Mouse (Mus musculus): ENCODE data around the gene Sgf29. TPM values are rescaled to one million over a fixed set of nuclear protein-coding genes. Genes with fewer than 3 reads are reported as not detected.

The Sgf29 gene
- polyA plus RNA-seq, 1 experiment from 2014 or later = 43.6 TPM

GRCm38 (mm10) chr7:126717566-126717965 is 68.5 kb downstream of the Sgf29 start:
- Histone ChIP-seq H3K4me3 (no peak overlapping the region), H3K9ac (no peak overlapping the region), H3K36me3 (no peaks in the 10 kb centered on the region), H3K9me3 (no peaks in the 10 kb centered on the region), H3K4me2 (replicated peaks) (no peak overlapping the region), H3K27me3 (no peaks in the 10 kb centered on the region), H3K4me1 (no peaks in the 10 kb centered on the region), H3K27ac (no peak overlapping the region)
- no peak for ATAC-seq (ENCODE audit: insufficient number of reproducible peaks, insufficient read depth, low FRiP score, low TSS enrichment)
- 93% methylated on average over 3 of the region's 3 CpGs for WGBS

GRCm38 (mm10) chr7:126718787-126719337 is 69.8 kb downstream of the Sgf29 start:
- WGBS = 95% methylated on average over 5 of the region's 5 CpGs
- Histone ChIP-seq H3K27ac (no peak overlapping the region), H3K4me2 (replicated peaks) (no peak overlapping the region), H3K36me3 (no peaks in the 10 kb centered on the region), H3K9ac (no peak overlapping the region), H3K4me1 (no peaks in the 10 kb centered on the region), H3K27me3 (no peaks in the 10 kb centered on the region), H3K4me3 (no peak overlapping the region), H3K9me3 (no peaks in the 10 kb centered on the region)
- ATAC-seq (ENCODE audit: insufficient number of reproducible peaks, insufficient read depth, low FRiP score, low TSS enrichment) = no peak

GRCm38 (mm10) chr7:126721635-126722034 is 72.5 kb downstream of the Sgf29 start:
- H3K9me3 ChIP-seq = no peaks in the 10 kb centered on the region
- no peak overlapping the region for H3K4me3 ChIP-seq
- no peak overlapping the region for H3K27ac ChIP-seq
- H3K27me3 ChIP-seq = no peaks in the 10 kb centered on the region
- ATAC-seq (ENCODE audit: insufficient number of reproducible peaks, insufficient read depth, low FRiP score, low TSS enrichment) = no peak
- WGBS = 88% methylated on average over 13 of the region's 13 CpGs
- H3K9ac ChIP-seq = no peak overlapping the region
- H3K36me3 ChIP-seq = no peaks in the 10 kb centered on the region
- no peaks in the 10 kb centered on the region for H3K4me1 ChIP-seq
- H3K4me2 ChIP-seq (replicated peaks) = no peak overlapping the region

Other genes with a start within 250 kb of the Sgf29 start
- not detected in 2 replicates for gene Cd19, start 234.4 kb upstream of the Sgf29 start, polyA plus RNA-seq (2016; fragmentation: Nextera tagmentation; extraction: Ambion mirVana)
- 35.3 and 36.7 TPM in 2 replicates for gene Rabep2, start 220.6 kb upstream of the Sgf29 start, polyA plus RNA-seq (2016; fragmentation: Nextera tagmentation; extraction: Ambion mirVana)
- 22.3 and 26.8 TPM in 2 replicates for gene Atp2a1, start 186.2 kb upstream of the Sgf29 start, polyA plus RNA-seq (2016; fragmentation: Nextera tagmentation; extraction: Ambion mirVana)
- gene Sh2b1, start 173.9 kb upstream of the Sgf29 start, polyA plus RNA-seq (2016; fragmentation: Nextera tagmentation; extraction: Ambion mirVana) = 60.2 and 62.6 TPM in 2 replicates
- 138 and 141 TPM in 2 replicates for gene Tufm, start 161.9 kb upstream of the Sgf29 start, polyA plus RNA-seq (2016; fragmentation: Nextera tagmentation; extraction: Ambion mirVana)
- gene Atxn2l, start 145.9 kb upstream of the Sgf29 start, polyA plus RNA-seq (2016; fragmentation: Nextera tagmentation; extraction: Ambion mirVana) = 62.9 and 64.0 TPM in 2 replicates
- gene Eif3c, start 82.9 kb upstream of the Sgf29 start, polyA plus RNA-seq (2016; fragmentation: Nextera tagmentation; extraction: Ambion mirVana) = 186 and 200 TPM in 2 replicates
- gene Apobr, start 64.4 kb upstream of the Sgf29 start, polyA plus RNA-seq (2016; fragmentation: Nextera tagmentation; extraction: Ambion mirVana) = 0.59 and 0.96 TPM in 2 replicates
- 33.3 and 34.4 TPM in 2 replicates for gene Cln3, start 63.5 kb upstream of the Sgf29 start, polyA plus RNA-seq (2016; fragmentation: Nextera tagmentation; extraction: Ambion mirVana)
- not detected in 2 replicates for gene Il27, start 54.4 kb upstream of the Sgf29 start, polyA plus RNA-seq (2016; fragmentation: Nextera tagmentation; extraction: Ambion mirVana)
- 4.3 and 5.6 TPM in 2 replicates for gene Nupr1, start 18.4 kb upstream of the Sgf29 start, polyA plus RNA-seq (2016; fragmentation: Nextera tagmentation; extraction: Ambion mirVana)
- 0.97 and 1.6 TPM in 2 replicates for gene Sult1a1, start 27.1 kb downstream of the Sgf29 start, polyA plus RNA-seq (2016; fragmentation: Nextera tagmentation; extraction: Ambion mirVana)
- 138 and 141 TPM in 2 replicates for gene Bola2, start 46.1 kb downstream of the Sgf29 start, polyA plus RNA-seq (2016; fragmentation: Nextera tagmentation; extraction: Ambion mirVana)
- 13.4 and 13.5 TPM in 2 replicates for gene Slx1b, start 46.5 kb downstream of the Sgf29 start, polyA plus RNA-seq (2016; fragmentation: Nextera tagmentation; extraction: Ambion mirVana)
- gene Coro1a, start 58.5 kb downstream of the Sgf29 start, polyA plus RNA-seq (2016; fragmentation: Nextera tagmentation; extraction: Ambion mirVana) = 37.8 and 39.0 TPM in 2 replicates
- gene Mapk3, start 110.3 kb downstream of the Sgf29 start, polyA plus RNA-seq (2016; fragmentation: Nextera tagmentation; extraction: Ambion mirVana) = 52.2 and 54.5 TPM in 2 replicates
- 1.00 and 1.6 TPM in 2 replicates for gene Gdpd3, start 117.0 kb downstream of the Sgf29 start, polyA plus RNA-seq (2016; fragmentation: Nextera tagmentation; extraction: Ambion mirVana)
- 118 and 119 TPM in 2 replicates for gene Ypel3, start 127.6 kb downstream of the Sgf29 start, polyA plus RNA-seq (2016; fragmentation: Nextera tagmentation; extraction: Ambion mirVana)
- 0.61 and 0.85 TPM in 2 replicates for gene Tbx6, start 132.2 kb downstream of the Sgf29 start, polyA plus RNA-seq (2016; fragmentation: Nextera tagmentation; extraction: Ambion mirVana)
- 362 and 385 TPM in 2 replicates for gene Ppp4c, start 143.2 kb downstream of the Sgf29 start, polyA plus RNA-seq (2016; fragmentation: Nextera tagmentation; extraction: Ambion mirVana)
- 1.2 and 2.0 TPM in 2 replicates for gene Fam57b, start 148.4 kb downstream of the Sgf29 start, polyA plus RNA-seq (2016; fragmentation: Nextera tagmentation; extraction: Ambion mirVana)
- not detected in 2 replicates for gene 4930451I11Rik, start 182.3 kb downstream of the Sgf29 start, polyA plus RNA-seq (2016; fragmentation: Nextera tagmentation; extraction: Ambion mirVana)
- 2.1 and 2.8 TPM in 2 replicates for gene Doc2a, start 198.1 kb downstream of the Sgf29 start, polyA plus RNA-seq (2016; fragmentation: Nextera tagmentation; extraction: Ambion mirVana)
- 43.7 and 45.6 TPM in 2 replicates for gene Hirip3, start 212.7 kb downstream of the Sgf29 start, polyA plus RNA-seq (2016; fragmentation: Nextera tagmentation; extraction: Ambion mirVana)
- 96.7 and 99.6 TPM in 2 replicates for gene Ino80e, start 213.1 kb downstream of the Sgf29 start, polyA plus RNA-seq (2016; fragmentation: Nextera tagmentation; extraction: Ambion mirVana)
- gene Taok2, start 235.4 kb downstream of the Sgf29 start, polyA plus RNA-seq (2016; fragmentation: Nextera tagmentation; extraction: Ambion mirVana) = 57.7 and 61.3 TPM in 2 replicates